Mouse (Mus musculus) cortical plate, adult 2 months (tissue): ENCODE results near the gene Pnkd.

Experiments
- CTCF ChIP-seq: fragments of 200-500 bp; IDR thresholded peaks from 2 replicates; pipeline ENCODE4 v1.5.1; 2011; ENCODE audit warnings: mild to moderate bottlenecking, control low read depth, low read length; ENCODE audit not compliant: insufficient read depth; ENCODE audit errors: extremely low read depth
- POLR2A ChIP-seq: fragments of 200-500 bp; IDR thresholded peaks from 2 replicates; pipeline ENCODE4 v1.6.1; 2011; ENCODE audit warnings: mild to moderate bottlenecking, low read length, control low read depth; ENCODE audit not compliant: insufficient read depth; ENCODE audit errors: extremely low read depth

DNA sequence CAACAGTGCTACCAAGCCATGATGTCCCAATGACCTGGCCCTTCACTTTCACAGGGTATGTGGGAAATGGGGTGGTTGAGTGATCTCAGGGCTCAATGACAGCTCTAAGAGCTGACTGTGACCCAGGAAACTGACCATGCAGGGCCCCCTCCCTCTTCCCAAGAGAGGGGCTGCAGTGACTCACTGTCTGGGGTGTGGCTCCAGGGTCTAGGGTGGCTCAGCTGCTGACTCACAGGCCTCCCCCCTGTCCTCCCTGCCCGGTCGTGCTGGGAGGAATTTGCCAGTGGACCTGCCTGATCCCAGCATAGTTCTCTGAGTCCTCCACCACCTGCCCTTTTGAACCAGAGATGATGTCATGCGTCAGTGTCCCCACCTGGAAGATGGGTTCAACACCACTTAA lies 12.5 kb downstream of the Pnkd start:
- TF ChIP-seq CTCF (no peak), POLR2A (no peak)
